Mouse (Mus musculus) embryonic facial prominence, embryonic 14.5 days (tissue): Measurements from ENCODE around the gene Plxna2. TPM values are rescaled to one million over a fixed set of nuclear protein-coding genes. Genes with fewer than 3 reads are reported as not detected.

Experiments used
- ATAC-seq: fragments of 200-750 bp; cut with Nextera tagmentation; 2 replicates; pipeline ENCODE4 v1.8.0; 2017; ENCODE audit warnings: low read depth, moderate number of reproducible peaks, moderate TSS enrichment
- DNase-seq: peaks from one replicate; pipeline ENCODE4 v3.0.0-alpha.2; 2015; ENCODE audit warnings: low spot score
- H3K27ac ChIP-seq: fragments of 300-500 bp; sonication (generic); replicated peaks from 2 replicates; pipeline ENCODE4 v1.5.1; 2014; ENCODE audit warnings: low read depth, mild to moderate bottlenecking, low read length, moderate library complexity
- H3K27me3 ChIP-seq: fragments of 300-500 bp; sonication (generic); replicated peaks from 2 replicates; pipeline ENCODE4 v1.6.1; 2014; ENCODE audit warnings: low read length; ENCODE audit not compliant: control insufficient read depth, insufficient read depth
- H3K36me3 ChIP-seq: fragments of 300-500 bp; sonication (generic); 2 replicates; pipeline ENCODE4 v1.6.1; 2014; ENCODE audit warnings: low read length, mixed read lengths; ENCODE audit not compliant: control insufficient read depth, insufficient read depth
- H3K4me1 ChIP-seq: fragments of 300-500 bp; sonication (generic); 2 replicates; pipeline ENCODE4 v1.6.1; 2014; ENCODE audit warnings: antibody characterized with exemption, low read length; ENCODE audit not compliant: control insufficient read depth, insufficient read depth
- H3K4me2 ChIP-seq: fragments of 300-500 bp; sonication (generic); 2 replicates; pipeline ENCODE4 v1.6.1; 2014; ENCODE audit warnings: low read depth, mild to moderate bottlenecking, low read length, moderate library complexity, mixed read lengths
- H3K4me3 ChIP-seq: fragments of 300-500 bp; sonication (generic); 2 replicates; pipeline ENCODE4 v1.5.1; 2014; ENCODE audit warnings: low read depth, mild to moderate bottlenecking, low read length
- H3K9ac ChIP-seq: fragments of 300-500 bp; sonication (generic); 2 replicates; pipeline ENCODE4 v1.6.1; 2014; ENCODE audit warnings: low read depth, mild to moderate bottlenecking, low read length, moderate library complexity, mixed read lengths
- H3K9me3 ChIP-seq: fragments of 300-500 bp; sonication (generic); 2 replicates; pipeline ENCODE4 v1.6.1; 2016; ENCODE audit warnings: low read length; ENCODE audit not compliant: control insufficient read depth
- WGBS: fragments of 180-500 bp; shearing (Covaris S2); extraction: QIAGEN DNeasy Blood & Tissue Kit; methylation state at CpG from one replicate; pipeline ENCODE4 v1.1.7; 2014; 5-methylcytosine and 5-hydroxymethylcytosine counted together
- polyA plus RNA-seq: library from polyadenylated mRNA; unstranded; fragments of >200 nt; fragmentation: Nextera tagmentation; extraction: Ambion mirVana; gene quantifications from 2 replicates; pipeline ENCODE4 v1.2.1, GENCODE M21; 2014

Gene Plxna2
- polyA plus RNA-seq, result 12.8 and 14.8 TPM in 2 replicates

GRCm38 (mm10) chr1:194617918-194618317 is at the start of gene Plxna2:
Gene Plxna2, plus strand, starts transcription at chr1:194618218.
- no peaks in the 10 kb centered on the region for H3K36me3 ChIP-seq
- no peaks in the 10 kb centered on the region for H3K27me3 ChIP-seq
- peak within 1 kb of the TSS; percentile 97 for H3K4me2 ChIP-seq
- ATAC-seq (no peak), DNase-seq (no peak)
- no peaks in the 10 kb centered on the region for H3K9me3 ChIP-seq
- peaks cover 9% of the 10 kb centered on the region for H3K4me1 ChIP-seq
- no peak within 1 kb of the TSS for H3K9ac ChIP-seq
- H3K27ac ChIP-seq, result no peak within 1 kb of the TSS; the same call in 1 of the 2 replicates
- WGBS, result 94% methylated on average over 2 of the region's 2 CpGs
- peak within 1 kb of the TSS; percentile 74 for H3K4me3 ChIP-seq

GRCm38 (mm10) chr1:194573870-194574269 is 44.1 kb upstream of the Plxna2 start:
- H3K9ac ChIP-seq, result no peak overlapping the region
- H3K4me3 ChIP-seq, result no peak overlapping the region
- WGBS, result 79% methylated on average over 3 of the region's 3 CpGs
- H3K4me1 ChIP-seq, result no peaks in the 10 kb centered on the region
- no peak for DNase-seq
- H3K4me2 ChIP-seq, result no peak overlapping the region
- no peaks in the 10 kb centered on the region for H3K9me3 ChIP-seq
- no peak overlapping the region for H3K27ac ChIP-seq
- H3K36me3 ChIP-seq, result no peaks in the 10 kb centered on the region
- no peaks in the 10 kb centered on the region for H3K27me3 ChIP-seq
- no peak for ATAC-seq

- H3K27me3 ChIP-seq, result no peaks in the 10 kb centered on the region
- WGBS, result 84% methylated on average over 3 of the region's 3 CpGs
- ATAC-seq, result no peak
Observed at GRCm38 (mm10) chr1:194578270-194578669, 39.7 kb upstream of the Plxna2 start.

GRCm38 (mm10) chr1:194580539-194580938 is 37.5 kb upstream of the Plxna2 start:
- H3K4me1 ChIP-seq, result no peaks in the 10 kb centered on the region
- no peaks in the 10 kb centered on the region for H3K27me3 ChIP-seq
- H3K27ac ChIP-seq, result no peak overlapping the region
- no peak overlapping the region for H3K4me2 ChIP-seq
- ATAC-seq (no peak), DNase-seq (no peak)
- H3K9ac ChIP-seq, result no peak overlapping the region
- H3K4me3 ChIP-seq, result no peak overlapping the region
- no peaks in the 10 kb centered on the region for H3K36me3 ChIP-seq
- no peaks in the 10 kb centered on the region for H3K9me3 ChIP-seq

More at GRCm38 (mm10) chr1:194578270-194578669, 39.7 kb upstream of the Plxna2 start:
- no peaks in the 10 kb centered on the region for H3K36me3 ChIP-seq
- no peak overlapping the region for H3K27ac ChIP-seq
- no peak overlapping the region for H3K9ac ChIP-seq
- H3K9me3 ChIP-seq, result no peaks in the 10 kb centered on the region
- H3K4me2 ChIP-seq, result no peak overlapping the region
- no peaks in the 10 kb centered on the region for H3K4me1 ChIP-seq
- no peak overlapping the region for H3K4me3 ChIP-seq
- DNase-seq, result no peak

GRCm38 (mm10) chr1:194586670-194587069 is 31.3 kb upstream of the Plxna2 start:
- no peak overlapping the region for H3K4me2 ChIP-seq
- DNase-seq, result peak; percentile 40
- no peak overlapping the region for H3K4me3 ChIP-seq
- H3K36me3 ChIP-seq, result no peaks in the 10 kb centered on the region
- H3K4me1 ChIP-seq, result peaks cover 20% of the 10 kb centered on the region
- no peak overlapping the region for H3K9ac ChIP-seq
- ATAC-seq, result no peak; the same call in 1 of the 2 replicates
- H3K27me3 ChIP-seq, result no peaks in the 10 kb centered on the region
- 64% methylated on average over 1 of the region's 1 CpGs for WGBS
- H3K27ac ChIP-seq, result no peak overlapping the region
- H3K9me3 ChIP-seq, result no peaks in the 10 kb centered on the region

- no peak overlapping the region for H3K9ac ChIP-seq
- DNase-seq (no peak), ATAC-seq (no peak)
- no peaks in the 10 kb centered on the region for H3K27me3 ChIP-seq
- no peak overlapping the region for H3K27ac ChIP-seq
- no peaks in the 10 kb centered on the region for H3K36me3 ChIP-seq
- H3K4me1 ChIP-seq, result peaks cover 20% of the 10 kb centered on the region
- H3K9me3 ChIP-seq, result no peaks in the 10 kb centered on the region
- no peak overlapping the region for H3K4me3 ChIP-seq
- no peak overlapping the region for H3K4me2 ChIP-seq
Observed at GRCm38 (mm10) chr1:194587532-194587931, 30.5 kb upstream of the Plxna2 start.

- ATAC-seq, result peak; percentile 65
- H3K27ac ChIP-seq, result peak overlapping the region; percentile 6; the same call in 1 of the 2 replicates
Observed at GRCm38 (mm10) chr1:194587956-194588668, 29.9 kb upstream of the Plxna2 start.

GRCm38 (mm10) chr1:194588711-194589451 is 29.1 kb upstream of the Plxna2 start:
- no peak overlapping the region for H3K4me3 ChIP-seq
- ATAC-seq (peak; percentile 84), DNase-seq (peak; percentile 94)
- peak overlapping the region; percentile 61 for H3K27ac ChIP-seq
- 29% methylated on average over 1 of the region's 1 CpGs for WGBS
- H3K4me1 ChIP-seq, result peaks cover 29% of the 10 kb centered on the region
- H3K9ac ChIP-seq, result no peak overlapping the region
- H3K27me3 ChIP-seq, result no peaks in the 10 kb centered on the region
- H3K36me3 ChIP-seq, result no peaks in the 10 kb centered on the region
- no peak overlapping the region for H3K4me2 ChIP-seq
- no peaks in the 10 kb centered on the region for H3K9me3 ChIP-seq

More at GRCm38 (mm10) chr1:194587956-194588668, 29.9 kb upstream of the Plxna2 start:
- H3K9me3 ChIP-seq, result no peaks in the 10 kb centered on the region
- H3K4me1 ChIP-seq, result peaks cover 21% of the 10 kb centered on the region
- H3K9ac ChIP-seq, result no peak overlapping the region
- H3K4me2 ChIP-seq, result no peak overlapping the region
- 11% methylated on average over 1 of the region's 1 CpGs for WGBS
- no peak overlapping the region for H3K4me3 ChIP-seq
- no peaks in the 10 kb centered on the region for H3K27me3 ChIP-seq
- peak; percentile 78 for DNase-seq
- no peaks in the 10 kb centered on the region for H3K36me3 ChIP-seq
